Mouse (Mus musculus) spleen, adult 18-20 months (tissue): ENCODE measurements at regions not wholly inside any gene's neighbourhood (a gene's known extent, or its start where the extent isn't known, plus 50 kb on each side); places are given as distances from the start of the nearest gene placed in this dataset.
A peak's percentile ranks its signal among the peaks of the same experiment; 100 is the strongest.
"Not testable (repeated sequence)": the region's sequence is repeated elsewhere in the genome, so short reads cannot be mapped to it uniquely, and the experiment has no call there.

Experiments
- DNase-seq, 2 experiments: peaks; one replicate each; pipeline ENCODE4 v3.0.0; 2022; ENCODE audit warnings: mixed read lengths in 2 of 2

DNA sequence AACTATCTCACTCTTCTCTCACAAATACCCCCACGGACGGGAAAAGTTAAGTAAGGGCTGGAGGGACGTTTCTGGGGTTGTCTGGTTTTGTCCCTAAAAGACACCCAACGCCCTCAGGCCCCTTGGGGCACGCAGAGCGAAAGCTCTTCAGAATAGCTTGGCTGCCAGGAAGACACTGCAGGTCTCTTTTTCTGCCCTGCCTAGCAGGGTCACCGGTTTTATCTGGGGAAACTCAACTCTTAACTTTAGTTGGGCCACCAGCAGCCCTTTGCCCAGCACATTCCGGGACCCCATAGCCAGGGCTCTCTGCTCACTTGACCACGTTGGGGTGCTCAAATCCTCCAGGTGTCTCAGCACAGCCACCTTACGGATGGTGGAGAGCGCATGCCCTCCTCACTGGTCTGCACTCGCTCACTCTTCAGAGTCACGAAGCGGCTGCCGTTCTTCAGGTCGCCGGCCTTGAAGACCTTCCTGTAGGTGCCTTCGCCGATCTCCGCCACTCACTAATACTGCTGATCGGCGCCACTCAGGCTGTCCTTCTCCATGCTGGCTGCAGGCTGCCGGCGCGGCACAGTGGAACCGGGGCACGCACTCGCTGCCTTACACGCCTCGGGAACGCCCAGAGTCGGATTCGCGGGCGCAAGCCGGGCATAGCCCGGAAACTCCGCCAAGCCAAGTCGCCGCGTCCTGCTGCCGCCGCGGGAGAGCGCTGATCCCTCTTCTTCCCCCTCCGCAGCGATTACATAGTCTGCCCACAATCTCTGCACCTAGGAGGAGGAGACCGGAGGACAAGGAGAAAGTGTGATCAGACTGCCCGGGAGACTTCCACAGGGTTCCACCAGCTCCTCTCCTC lies 83.0 kb downstream of the Ulbp1 start:
- DNase-seq = peak in 1 of 2 experiments; percentile 18

DNA sequence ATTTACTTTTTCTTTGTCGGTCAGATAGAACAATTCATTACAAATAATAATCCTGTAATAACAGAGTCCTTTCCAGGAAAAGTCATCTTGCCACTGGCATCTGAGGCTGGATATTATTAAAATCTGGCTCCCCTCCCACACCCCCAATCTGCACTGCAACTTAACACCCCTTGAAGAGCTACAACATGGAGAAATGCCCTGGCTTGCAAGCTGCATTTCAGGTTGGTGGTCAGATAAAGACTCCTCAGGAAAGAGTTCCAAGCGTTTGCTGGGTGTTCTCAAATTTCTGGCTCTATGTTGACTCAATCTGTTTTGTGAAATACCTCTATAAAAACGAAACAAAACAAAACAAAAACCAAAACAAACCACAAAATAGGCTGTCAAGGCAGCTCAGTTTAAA lies 114.6 kb downstream of the Ulbp1 start:
- DNase-seq = not testable (repeated sequence)

DNA sequence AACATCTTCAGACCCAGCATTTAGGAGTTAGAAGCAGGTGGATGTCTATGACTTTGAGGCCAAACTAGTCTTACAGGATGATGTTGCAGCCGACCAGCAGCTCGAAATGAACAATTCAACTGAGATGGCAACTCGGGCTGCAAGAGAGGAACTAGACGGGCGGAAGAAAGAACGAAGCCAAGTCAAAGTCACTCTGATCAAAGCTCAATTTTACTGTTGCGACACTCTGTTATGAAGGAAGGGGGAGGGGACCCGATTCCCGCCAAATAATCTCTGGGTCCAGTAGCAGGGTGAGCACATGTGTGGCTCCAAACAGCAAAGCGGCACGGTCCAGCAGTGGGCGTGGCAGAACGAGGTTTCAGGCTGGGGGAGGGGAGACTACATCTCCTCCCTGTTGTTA lies 129.1 kb downstream of the Ulbp1 start:
- DNase-seq = not testable (repeated sequence)

DNA sequence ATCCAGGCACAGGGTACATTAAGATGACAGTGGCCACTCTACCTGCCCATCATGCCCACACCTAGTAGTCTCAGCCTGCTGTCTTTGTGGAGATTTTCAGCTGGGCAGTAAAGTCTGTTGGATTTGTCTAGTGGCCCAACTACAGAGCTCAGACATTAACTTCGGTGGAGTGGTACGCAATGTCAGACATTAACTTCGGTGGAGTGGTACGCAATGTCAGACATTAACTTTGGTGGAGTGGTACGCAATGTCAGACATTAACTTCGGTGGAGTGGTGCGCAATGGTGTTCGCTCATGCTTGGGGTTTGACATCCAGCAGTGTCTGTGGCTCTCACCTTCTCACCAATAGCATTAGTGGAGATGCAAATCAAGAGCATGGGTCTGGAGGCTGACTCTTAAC lies 129.7 kb downstream of the Ulbp1 start:
- DNase-seq = not testable (repeated sequence)

DNA sequence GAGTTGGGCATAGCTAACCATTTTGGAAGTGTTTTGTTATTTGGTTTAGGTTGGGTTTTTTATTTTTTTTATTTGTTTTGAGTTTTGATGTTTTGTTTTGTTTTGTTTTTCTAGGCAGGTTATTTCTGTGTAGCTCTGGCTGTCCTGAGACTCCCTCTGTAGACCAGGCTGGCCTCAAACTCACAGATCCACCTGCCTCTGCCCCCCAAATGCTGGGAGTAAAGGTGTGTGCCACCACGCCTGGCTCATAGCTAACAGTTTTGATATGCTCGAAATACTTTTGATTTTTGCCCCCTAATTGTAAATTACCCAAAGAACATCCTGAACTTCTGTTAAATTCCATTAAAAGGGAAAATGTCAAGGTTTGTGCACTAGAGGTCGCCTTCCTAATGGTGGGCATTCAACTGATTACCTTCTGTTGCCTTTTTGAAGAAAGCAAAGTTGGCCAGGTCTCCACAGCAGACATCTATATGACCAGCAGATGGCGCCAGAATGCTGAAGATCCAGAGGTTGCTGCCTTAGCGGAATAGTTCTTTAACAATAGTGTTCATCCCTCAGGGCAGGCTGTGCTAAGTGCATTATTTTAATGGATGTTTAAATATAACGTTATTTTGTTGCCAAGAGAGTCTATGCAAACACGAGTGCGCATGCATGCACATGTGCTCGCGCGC lies 121.2 kb upstream of the Cnksr3 start:
- DNase-seq = peak; percentile 13 to 38

DNA sequence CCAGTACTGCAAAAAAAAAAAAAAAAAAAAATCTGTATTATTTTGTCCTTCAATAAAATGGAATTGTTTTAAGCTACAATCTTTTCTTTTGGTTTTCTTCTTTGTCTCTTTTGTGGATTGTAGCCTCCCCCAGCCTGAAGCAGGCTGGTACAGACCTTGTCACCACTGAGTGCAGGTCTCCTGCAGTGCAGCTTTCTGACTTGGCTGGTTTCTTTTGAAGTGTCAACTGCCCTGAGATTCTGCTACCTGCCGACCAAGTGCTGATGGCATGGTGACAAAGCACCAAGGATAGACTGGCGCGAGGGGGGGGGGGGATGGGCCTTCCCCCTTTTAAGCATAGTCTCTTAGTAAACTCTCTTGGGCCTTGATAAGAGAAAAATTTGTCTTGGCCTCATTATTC lies 116.2 kb upstream of the Cnksr3 start:
- no peak for DNase-seq

DNA sequence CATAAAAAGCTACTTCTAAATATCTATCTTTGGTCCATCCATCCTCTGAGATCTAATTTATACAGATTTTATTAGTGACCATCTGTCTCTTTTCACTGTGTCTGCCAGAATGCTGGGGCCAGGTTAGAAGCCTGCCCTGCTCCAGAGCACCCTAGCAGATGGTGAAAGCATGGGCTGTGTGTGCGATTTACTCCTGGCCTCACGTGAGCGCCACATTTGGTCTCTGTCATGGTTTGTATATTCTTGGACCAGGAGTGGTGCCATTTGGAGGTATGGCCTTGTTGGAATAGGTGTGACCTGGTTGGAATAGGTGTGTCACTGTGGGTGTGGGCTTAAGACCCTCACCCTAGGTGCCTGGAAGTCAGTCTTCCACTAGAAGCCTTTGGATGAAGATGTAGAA lies 115.0 kb upstream of the Cnksr3 start:
- not testable (repeated sequence) for DNase-seq

- no peak for DNase-seq
These were observed 113.0 kb upstream of the Cnksr3 start for GRCm38 (mm10) chr10:7325074-7325473.

- no peak for DNase-seq
These were observed 111.2 kb upstream of the Cnksr3 start for GRCm38 (mm10) chr10:7323258-7323657.

DNA sequence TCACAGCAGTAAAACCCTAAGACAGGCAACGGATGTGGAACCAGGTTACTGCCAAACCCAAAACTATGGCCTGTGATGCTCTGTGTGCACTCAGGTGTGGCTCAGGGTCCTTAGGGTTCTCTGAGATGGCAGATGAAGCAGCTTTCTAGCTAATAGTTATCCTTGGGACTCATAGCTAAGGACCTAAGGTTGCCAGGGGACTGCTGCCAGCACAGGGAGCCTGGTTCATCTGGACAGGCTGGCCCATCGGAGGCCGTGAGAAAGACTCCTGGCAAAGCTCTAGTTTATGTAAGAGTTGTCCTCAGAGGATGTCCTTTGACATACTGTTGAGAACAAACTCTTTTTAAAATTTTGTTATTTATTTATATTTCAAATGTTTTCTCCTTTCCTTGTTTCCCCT lies 97.9 kb upstream of the Cnksr3 start:
- no peak for DNase-seq

DNA sequence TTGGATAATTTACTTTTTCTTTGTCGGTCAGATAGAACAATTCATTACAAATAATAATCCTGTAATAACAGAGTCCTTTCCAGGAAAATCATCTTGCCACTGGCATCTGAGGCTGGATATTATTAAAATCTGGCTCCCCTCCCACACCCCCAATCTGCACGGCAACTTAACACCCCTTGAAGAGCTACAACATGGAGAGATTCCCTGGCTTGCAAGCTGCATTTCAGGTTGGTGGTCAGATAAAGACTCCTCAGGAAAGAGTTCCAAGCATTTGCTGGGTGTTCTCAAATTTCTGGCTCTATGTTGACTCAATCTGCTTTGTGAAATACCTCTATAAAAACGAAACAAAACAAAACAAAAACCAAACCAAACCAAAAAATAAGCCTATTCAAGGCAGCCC lies 93.8 kb upstream of the Cnksr3 start:
- DNase-seq = not testable (repeated sequence)

- no peak for DNase-seq
These were observed 86.3 kb upstream of the Cnksr3 start for GRCm38 (mm10) chr10:7298377-7298776.

DNA sequence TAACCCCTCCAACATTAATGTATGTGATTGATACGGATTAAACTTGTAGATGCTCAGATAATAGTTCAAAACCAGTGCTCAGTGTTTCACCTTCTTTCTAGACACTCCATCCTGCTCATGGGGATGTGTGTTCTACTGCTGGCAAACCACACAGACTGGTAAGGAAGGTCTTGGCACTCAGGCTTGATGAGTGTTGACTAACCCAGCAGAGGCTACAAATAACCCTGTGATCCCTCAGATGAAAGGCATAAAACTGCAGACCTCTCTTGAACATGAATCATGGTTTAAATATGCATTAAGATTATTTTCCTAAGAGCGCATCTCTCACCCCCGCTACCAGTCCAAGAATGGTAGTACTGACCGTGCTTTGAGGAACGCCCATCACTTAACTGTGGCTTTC lies 83.9 kb upstream of the Cnksr3 start:
- no peak for DNase-seq

GRCm38 (mm10) chr10:7293203-7293602 lies 81.2 kb upstream of the Cnksr3 start:
- no peak for DNase-seq

GRCm38 (mm10) chr10:7289773-7290411 lies 77.9 kb upstream of the Cnksr3 start:
- no peak for DNase-seq

GRCm38 (mm10) chr10:7285112-7285905 lies 73.3 kb upstream of the Cnksr3 start:
- no peak for DNase-seq

- DNase-seq = no peak
These were observed 68.4 kb upstream of the Cnksr3 start for GRCm38 (mm10) chr10:7280429-7280828.

GRCm38 (mm10) chr10:7278820-7279219 lies 66.8 kb upstream of the Cnksr3 start:
- DNase-seq = no peak

GRCm38 (mm10) chr10:7275357-7275756 lies 63.3 kb upstream of the Cnksr3 start:
- no peak for DNase-seq

GRCm38 (mm10) chr10:7274422-7274821 lies 62.4 kb upstream of the Cnksr3 start:
- no peak for DNase-seq

DNA sequence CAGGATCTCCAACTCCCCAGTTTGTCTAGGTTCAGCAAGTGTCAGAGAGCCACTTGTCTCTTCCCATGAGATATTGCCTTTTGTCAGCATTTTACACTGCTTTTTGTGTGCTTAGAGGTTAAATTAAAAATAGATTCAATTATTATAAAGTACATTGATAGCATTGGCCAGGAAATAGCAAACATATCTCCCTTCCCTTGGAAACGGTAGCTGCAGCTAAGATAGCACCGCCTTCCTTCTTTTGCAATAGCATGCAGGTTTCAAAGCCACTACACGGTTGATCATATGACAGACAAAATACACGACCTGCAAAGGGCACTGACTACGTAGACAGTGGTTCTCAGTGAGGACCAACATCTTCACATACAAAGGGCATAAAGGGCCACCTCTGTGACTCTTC lies 59.1 kb upstream of the Cnksr3 start:
- no peak for DNase-seq

DNA sequence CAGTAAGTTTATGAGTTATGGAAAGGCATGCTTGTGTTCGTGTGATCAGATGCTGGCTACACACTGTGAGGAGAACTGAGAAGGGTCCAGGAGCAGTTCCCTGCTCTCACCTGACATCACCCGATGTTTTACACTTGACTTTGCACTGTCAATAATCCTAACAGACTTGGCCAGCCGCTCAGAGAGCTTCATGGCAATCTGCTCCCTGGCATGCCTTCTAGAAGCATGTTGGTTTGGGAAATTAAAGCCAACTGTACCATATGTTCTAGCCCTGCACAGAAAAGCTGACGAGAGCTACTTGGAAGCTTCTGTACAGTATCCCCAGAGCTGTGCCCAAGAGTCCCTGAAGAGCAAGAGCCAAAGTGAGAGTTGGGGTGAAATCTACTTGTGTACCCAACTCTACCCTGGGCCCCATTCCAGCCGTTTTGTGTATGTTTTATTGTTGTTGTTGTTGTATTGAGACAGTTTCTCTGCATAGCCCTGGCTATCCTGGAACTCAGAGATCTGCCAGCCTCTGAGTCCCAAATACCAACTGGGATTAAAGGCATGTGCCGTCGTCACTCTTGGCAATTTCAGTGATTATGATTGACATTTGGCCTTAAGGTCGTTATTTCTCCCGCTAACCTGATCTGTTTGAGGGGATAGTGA lies 56.5 kb upstream of the Cnksr3 start:
- DNase-seq = no peak
